Mouse (Mus musculus) limb, embryonic 11.5 days (tissue): ENCODE measurements around the gene Sppl2b. TPM values are rescaled to one million over a fixed set of nuclear protein-coding genes. Genes with fewer than 3 reads are reported as not detected.
"Not testable (repeated sequence)": the region's sequence is repeated elsewhere in the genome, so short reads cannot be mapped to it uniquely, and the experiment has no call there.

Experiments used
- ATAC-seq: fragments of 200-750 bp; cut with Nextera tagmentation; 2 replicates; pipeline ENCODE4 v1.8.0; 2017; ENCODE audit warnings: low read depth; ENCODE audit not compliant: insufficient number of reproducible peaks, low FRiP score, low TSS enrichment
- DNase-seq: peaks from one replicate; pipeline ENCODE4 v3.0.0-alpha.2; 2015; ENCODE audit warnings: low spot score
- H3K27ac ChIP-seq: fragments of 300-500 bp; sonication (generic); replicated peaks from 2 replicates; pipeline ENCODE4 v1.5.1; 2014; ENCODE audit warnings: low read depth, mild to moderate bottlenecking, low read length
- H3K27me3 ChIP-seq: fragments of 300-500 bp; sonication (generic); 2 replicates; pipeline ENCODE4 v1.6.1; 2014; ENCODE audit warnings: mild to moderate bottlenecking, low read length, mixed read lengths; ENCODE audit not compliant: control insufficient read depth, insufficient read depth
- H3K36me3 ChIP-seq: fragments of 300-500 bp; sonication (generic); 2 replicates; pipeline ENCODE4 v1.6.1; 2014; ENCODE audit warnings: mild to moderate bottlenecking, low read length, moderate library complexity, mixed read lengths; ENCODE audit not compliant: control insufficient read depth, insufficient read depth
- H3K4me1 ChIP-seq: fragments of 300-500 bp; sonication (generic); 2 replicates; pipeline ENCODE4 v1.6.1; 2014; ENCODE audit warnings: low read length, mixed read lengths; ENCODE audit not compliant: control insufficient read depth, insufficient read depth
- H3K4me2 ChIP-seq: fragments of 300-500 bp; sonication (generic); 2 replicates; pipeline ENCODE4 v1.6.1; 2014; ENCODE audit warnings: low read depth, mild to moderate bottlenecking, moderate library complexity; ENCODE audit not compliant: severe bottlenecking
- H3K4me3 ChIP-seq: fragments of 300-500 bp; sonication (generic); 2 replicates; pipeline ENCODE4 v1.5.1; 2014; ENCODE audit warnings: low read depth, low read length
- H3K9ac ChIP-seq: fragments of 300-500 bp; sonication (generic); 2 replicates; pipeline ENCODE4 v1.6.1; 2014; ENCODE audit warnings: mild to moderate bottlenecking, low read length
- H3K9me3 ChIP-seq: fragments of 300-500 bp; sonication (generic); 2 replicates; pipeline ENCODE4 v1.6.1; 2016; ENCODE audit warnings: low read length; ENCODE audit not compliant: control insufficient read depth
- WGBS: fragments of 180-500 bp; shearing (Covaris S2); extraction: QIAGEN DNeasy Blood & Tissue Kit; methylation state at CpG from one replicate; pipeline ENCODE4 v1.1.7; 2014; 5-methylcytosine and 5-hydroxymethylcytosine counted together
- polyA plus RNA-seq: library from polyadenylated mRNA; unstranded; fragments of >200 nt; fragmentation: Nextera tagmentation; extraction: Ambion mirVana; gene quantifications from 2 replicates; pipeline ENCODE4 v1.2.1, GENCODE M21; 2014

Sppl2b gene
- polyA plus RNA-seq, 1 experiment from 2014 or later = 26.8 TPM

DNA sequence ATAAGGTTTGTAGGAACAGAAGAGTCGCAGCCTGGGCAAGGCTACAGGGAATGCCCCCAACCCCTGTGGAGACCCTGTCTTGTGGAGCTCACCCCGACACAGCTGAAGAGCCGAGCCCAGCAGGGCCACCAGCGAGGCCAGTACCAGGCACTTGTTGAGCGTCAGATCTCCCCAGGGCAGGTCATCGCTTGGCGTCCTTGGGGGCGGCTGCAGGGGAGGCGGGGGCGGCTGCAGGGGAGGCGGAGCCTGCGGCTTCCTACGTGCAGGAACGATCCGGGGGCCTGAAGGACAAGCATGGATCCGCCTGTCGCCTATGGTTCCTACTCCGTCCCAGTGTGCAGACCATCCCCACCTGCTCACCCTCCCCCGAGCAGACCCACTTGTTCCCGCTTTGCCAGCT is 45.0 kb upstream of the Sppl2b start:
- H3K9ac ChIP-seq = peak overlapping the region; percentile 22; the same call in 1 of the 2 replicates
- 5% methylated on average over 20 of the region's 20 CpGs for WGBS
- no peaks in the 10 kb centered on the region for H3K9me3 ChIP-seq
- H3K4me2 ChIP-seq = peak overlapping the region; percentile 36
- ATAC-seq (no peak), DNase-seq (no peak)
- peaks cover 8% of the 10 kb centered on the region; the same call in 1 of the 2 replicates for H3K36me3 ChIP-seq
- H3K4me1 ChIP-seq = peaks cover 30% of the 10 kb centered on the region
- no peak overlapping the region for H3K27ac ChIP-seq
- peaks cover 21% of the 10 kb centered on the region for H3K27me3 ChIP-seq
- no peak overlapping the region for H3K4me3 ChIP-seq

DNA sequence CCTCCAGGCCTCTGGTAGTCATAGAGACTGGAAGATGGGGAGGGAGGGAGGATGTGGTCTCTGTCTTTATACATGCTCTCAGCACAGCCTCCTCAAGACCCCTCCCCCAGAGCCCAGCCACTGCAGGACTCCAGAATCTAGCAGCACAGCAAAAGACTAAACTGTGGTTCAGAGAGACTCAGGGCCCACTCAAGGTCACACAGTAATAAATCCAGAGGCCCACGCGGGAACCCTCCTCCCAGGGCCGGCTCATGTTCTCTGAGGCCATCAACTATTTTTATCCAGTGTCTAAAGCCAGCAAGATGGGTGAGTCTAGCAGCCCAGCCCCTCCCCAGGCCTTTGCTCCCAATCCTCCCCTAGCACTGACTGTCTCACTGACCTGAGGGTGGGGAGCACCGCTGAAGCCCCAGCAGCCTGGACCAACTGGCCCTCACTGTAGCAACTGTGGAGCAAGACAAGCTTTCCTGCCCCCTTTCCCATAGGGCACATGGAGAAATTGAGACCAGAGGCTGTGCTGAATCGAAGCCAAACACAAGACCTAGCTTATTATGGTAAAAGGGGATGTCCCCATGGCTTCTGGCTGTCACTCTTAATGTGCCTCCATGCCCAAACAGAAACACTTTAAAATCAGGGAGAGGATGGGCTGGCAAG is 42.6 kb upstream of the Sppl2b start:
- H3K27me3 ChIP-seq = peaks cover 14% of the 10 kb centered on the region
- peaks cover 15% of the 10 kb centered on the region for H3K4me1 ChIP-seq
- 67% methylated on average over 5 of the region's 5 CpGs for WGBS
- H3K9me3 ChIP-seq = no peaks in the 10 kb centered on the region
- ATAC-seq = no peak
- DNase-seq = no peak
- H3K4me3 ChIP-seq = no peak overlapping the region
- no peaks in the 10 kb centered on the region for H3K36me3 ChIP-seq
- H3K4me2 ChIP-seq = no peak overlapping the region
- H3K27ac ChIP-seq = no peak overlapping the region
- no peak overlapping the region for H3K9ac ChIP-seq

- H3K4me1 ChIP-seq = peaks cover 8% of the 10 kb centered on the region
- no peak within 1 kb of the TSS for H3K27ac ChIP-seq
- no peak for DNase-seq
- no peak within 1 kb of the TSS for H3K4me2 ChIP-seq
- peaks cover 10% of the 10 kb centered on the region; the same call in 1 of the 2 replicates for H3K27me3 ChIP-seq
- H3K4me3 ChIP-seq = no peak within 1 kb of the TSS
- ATAC-seq = no peak
- WGBS = 75% methylated on average over 4 of the region's 4 CpGs
- no peaks in the 10 kb centered on the region for H3K36me3 ChIP-seq
- H3K9me3 ChIP-seq = no peaks in the 10 kb centered on the region
- no peak within 1 kb of the TSS for H3K9ac ChIP-seq
Measured at GRCm38 (mm10) chr10:80813366-80813765, 41.7 kb upstream of the Sppl2b start, which contains the start of gene Jsrp1. Jsrp1 (minus strand) TSS chr10:80813498.

- H3K36me3 ChIP-seq = no peaks in the 10 kb centered on the region
- H3K4me2 ChIP-seq = no peak overlapping the region
- DNase-seq = no peak
- no peak for ATAC-seq
- H3K4me1 ChIP-seq = peaks cover 2% of the 10 kb centered on the region; the same call in 1 of the 2 replicates
- no peak overlapping the region for H3K4me3 ChIP-seq
- H3K9me3 ChIP-seq = no peaks in the 10 kb centered on the region
- 66% methylated on average over 7 of the region's 7 CpGs for WGBS
- no peak overlapping the region for H3K9ac ChIP-seq
- 0 out of 2 replicates have a peak, but pooled peaks cover 2% of the 10 kb centered on the region for H3K27me3 ChIP-seq
- no peak overlapping the region for H3K27ac ChIP-seq
Measured at GRCm38 (mm10) chr10:80814800-80815199, 40.3 kb upstream of the Sppl2b start.

DNA sequence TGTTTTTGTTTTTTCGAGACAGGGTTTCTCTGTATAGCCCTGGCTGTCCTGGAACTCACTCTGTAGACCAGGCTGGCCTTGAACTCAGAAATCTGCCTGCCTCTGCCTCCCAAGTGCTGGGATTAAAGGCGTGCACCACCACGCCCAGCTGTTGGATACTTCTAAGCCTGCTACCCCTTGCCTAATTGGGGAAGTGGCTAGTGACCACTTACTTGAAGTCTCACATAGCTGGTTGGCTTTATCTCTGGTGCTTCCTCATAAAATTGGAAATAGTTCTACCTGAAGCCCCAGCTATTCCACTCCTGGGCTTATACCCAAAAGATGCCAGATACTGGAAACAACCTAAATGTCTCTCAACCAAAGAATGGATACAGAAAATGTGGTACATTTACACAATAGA is 38.8 kb upstream of the Sppl2b start:
- not testable (repeated sequence) for H3K4me3 ChIP-seq, H3K27me3 ChIP-seq, H3K36me3 ChIP-seq, H3K4me2 ChIP-seq, DNase-seq, H3K9me3 ChIP-seq, H3K4me1 ChIP-seq, H3K9ac ChIP-seq, H3K27ac ChIP-seq, ATAC-seq
- 75% methylated on average over 3 of the region's 3 CpGs for WGBS

DNA sequence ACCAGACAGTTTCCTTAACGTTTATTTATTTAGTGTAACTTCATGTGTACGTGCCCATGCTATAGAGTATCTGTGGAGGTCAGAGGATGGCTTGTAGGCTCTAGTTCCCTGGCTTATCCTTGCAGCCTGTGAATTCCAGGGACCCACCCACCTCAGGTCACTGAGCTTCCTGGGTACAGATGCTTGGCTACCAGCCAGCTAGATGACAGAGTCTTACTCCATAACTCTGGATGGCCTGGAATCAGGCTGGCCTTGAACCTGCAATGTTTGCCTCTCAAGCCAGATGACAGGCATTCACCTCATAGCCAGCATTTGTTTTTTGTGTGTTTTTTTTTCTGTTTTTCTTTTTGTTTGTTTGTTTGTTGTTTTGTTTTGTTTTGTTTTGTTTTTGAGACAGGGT is 37.9 kb upstream of the Sppl2b start:
- Histone ChIP-seq H3K9ac (no peak overlapping the region), H3K4me2 (no peak overlapping the region), H3K4me3 (no peak overlapping the region), H3K36me3 (no peaks in the 10 kb centered on the region), H3K4me1 (no peaks in the 10 kb centered on the region), H3K9me3 (no peaks in the 10 kb centered on the region), H3K27me3 (no peaks in the 10 kb centered on the region), H3K27ac (no peak overlapping the region)
- ATAC-seq (no peak), DNase-seq (no peak)
- WGBS = 65% methylated on average over 2 of the region's 2 CpGs

GRCm38 (mm10) chr10:80817955-80818354 is 37.1 kb upstream of the Sppl2b start:
- H3K9me3 ChIP-seq, H3K36me3 ChIP-seq, H3K4me3 ChIP-seq, H3K4me1 ChIP-seq, H3K9ac ChIP-seq, ATAC-seq, DNase-seq, H3K27me3 ChIP-seq, H3K27ac ChIP-seq, H3K4me2 ChIP-seq: not testable (repeated sequence)
- 86% methylated on average over 7 of the region's 7 CpGs for WGBS

- ATAC-seq = no peak
- Histone ChIP-seq H3K27ac (no peak overlapping the region), H3K9me3 (no peaks in the 10 kb centered on the region), H3K4me3 (no peak overlapping the region), H3K4me1 (no peaks in the 10 kb centered on the region), H3K9ac (0 out of 2 replicates have a peak overlapping the region, but pooled peaks have one; percentile 12), H3K27me3 (no peaks in the 10 kb centered on the region), H3K36me3 (no peaks in the 10 kb centered on the region), H3K4me2 (no peak overlapping the region)
- DNase-seq = no peak
- WGBS = 59% methylated on average over 6 of the region's 6 CpGs
Measured at GRCm38 (mm10) chr10:80818599-80819281, 36.3 kb upstream of the Sppl2b start.
